Mouse (Mus musculus) liver, postnatal 0 days (tissue): ENCODE results near the gene Ntrk3.

Experiments used
- CTCF ChIP-seq: sonication (generic); IDR thresholded peaks from 2 replicates; pipeline ENCODE4 v1.5.1; 2016; ENCODE audit warnings: antibody characterized with exemption, low read depth
- EP300 ChIP-seq: IDR thresholded peaks from 2 replicates; pipeline ENCODE4 v1.6.1; 2016; ENCODE audit warnings: antibody characterized with exemption, low read depth, mild to moderate bottlenecking

GRCm38 (mm10) chr7:78718191-78718609, 19.6 kb downstream of the Ntrk3 start:
- no peak for TF ChIP-seq EP300
- TF ChIP-seq CTCF, result no peak
